Mouse (Mus musculus) kidney, embryonic 14.5 days (tissue): ENCODE measurements around the gene Ecm1. TPM values are rescaled to one million over a fixed set of nuclear protein-coding genes. Genes with fewer than 3 reads are reported as not detected.

Experiments
- ATAC-seq: fragments of 200-750 bp; cut with Nextera tagmentation; 2 replicates; pipeline ENCODE4 v1.8.0; 2017; ENCODE audit warnings: moderate number of reproducible peaks, mild to moderate bottlenecking, moderate TSS enrichment, moderate library complexity; ENCODE audit not compliant: low FRiP score, low TSS enrichment
- H3K27ac ChIP-seq: fragments of 300-500 bp; sonication (generic); 2 replicates; pipeline ENCODE4 v1.5.1; 2014; ENCODE audit warnings: low read depth, mild to moderate bottlenecking, low read length, moderate library complexity, mixed read lengths
- H3K27me3 ChIP-seq: fragments of 300-500 bp; sonication (generic); 2 replicates; pipeline ENCODE4 v1.6.1; 2014; ENCODE audit warnings: mild to moderate bottlenecking, low read length; ENCODE audit not compliant: control insufficient read depth, insufficient read depth
- H3K36me3 ChIP-seq: fragments of 300-500 bp; sonication (generic); 2 replicates; pipeline ENCODE4 v1.6.1; 2014; ENCODE audit warnings: low read length, mixed read lengths; ENCODE audit not compliant: control insufficient read depth, insufficient read depth
- H3K4me1 ChIP-seq: fragments of 300-500 bp; sonication (generic); 2 replicates; pipeline ENCODE4 v1.6.1; 2014; ENCODE audit warnings: low read length, mixed read lengths; ENCODE audit not compliant: control insufficient read depth, insufficient read depth
- H3K4me2 ChIP-seq: fragments of 300-500 bp; sonication (generic); replicated peaks from 2 replicates; pipeline ENCODE4 v1.6.1; 2014; ENCODE audit warnings: low read depth, mild to moderate bottlenecking, low read length
- H3K4me3 ChIP-seq: fragments of 300-500 bp; sonication (generic); 2 replicates; pipeline ENCODE4 v1.5.1; 2014; ENCODE audit warnings: mild to moderate bottlenecking, low read length
- H3K9ac ChIP-seq: fragments of 300-500 bp; sonication (generic); 2 replicates; pipeline ENCODE4 v1.6.1; 2014; ENCODE audit warnings: low read depth, mild to moderate bottlenecking, low read length, moderate library complexity
- H3K9me3 ChIP-seq: fragments of 300-500 bp; sonication (generic); 2 replicates; pipeline ENCODE4 v1.6.1; 2016; ENCODE audit warnings: low read length; ENCODE audit not compliant: control insufficient read depth
- WGBS: fragments of 180-500 bp; shearing (Covaris S2); extraction: QIAGEN DNeasy Blood & Tissue Kit; methylation state at CpG from one replicate; pipeline ENCODE4 v1.1.7; 2014; 5-methylcytosine and 5-hydroxymethylcytosine counted together
- polyA plus RNA-seq: library from polyadenylated mRNA; unstranded; fragments of >200 nt; fragmentation: Nextera tagmentation; extraction: Ambion mirVana; gene quantifications from 2 replicates; pipeline ENCODE4 v1.2.1, GENCODE M21; 2014

The Ecm1 gene
- polyA plus RNA-seq, 1 experiment from 2014 or later: 204 TPM

GRCm38 (mm10) chr3:95758467-95759218 lies 19.3 kb upstream of the Ecm1 start:
- Histone ChIP-seq H3K4me1 (no peaks in the 10 kb centered on the region), H3K36me3 (peaks cover 2% of the 10 kb centered on the region), H3K27ac (no peak overlapping the region), H3K9ac (no peak overlapping the region), H3K4me3 (no peak overlapping the region), H3K9me3 (no peaks in the 10 kb centered on the region), H3K4me2 (no peak overlapping the region), H3K27me3 (no peaks in the 10 kb centered on the region)
- 49% methylated on average over 9 of the region's 9 CpGs for WGBS
- no peak for ATAC-seq

- 89% methylated on average over 2 of the region's 2 CpGs for WGBS
- H3K9me3 ChIP-seq: no peaks in the 10 kb centered on the region
- no peak overlapping the region for H3K4me2 ChIP-seq
- no peak overlapping the region for H3K9ac ChIP-seq
- ATAC-seq: no peak
- peaks cover 8% of the 10 kb centered on the region; the same call in 1 of the 2 replicates for H3K36me3 ChIP-seq
- H3K27ac ChIP-seq: no peak overlapping the region
- no peak overlapping the region for H3K4me3 ChIP-seq
- no peaks in the 10 kb centered on the region for H3K27me3 ChIP-seq
- H3K4me1 ChIP-seq: no peaks in the 10 kb centered on the region
These were observed 17.4 kb upstream of the Ecm1 start for GRCm38 (mm10) chr3:95756808-95757207.

- H3K4me3 ChIP-seq: peak overlapping the region; percentile 79
- ATAC-seq: peak; percentile 97
- H3K36me3 ChIP-seq: peaks cover 30% of the 10 kb centered on the region
- H3K27me3 ChIP-seq: no peaks in the 10 kb centered on the region
- peak overlapping the region; percentile 12; the same call in 1 of the 2 replicates for H3K27ac ChIP-seq
- peak overlapping the region; percentile 73 for H3K9ac ChIP-seq
- peak overlapping the region; percentile 61 for H3K4me2 ChIP-seq
- H3K9me3 ChIP-seq: no peaks in the 10 kb centered on the region
- 1% methylated on average over 30 of the region's 30 CpGs for WGBS
- no peaks in the 10 kb centered on the region for H3K4me1 ChIP-seq
These were observed 15.2 kb upstream of the Ecm1 start for GRCm38 (mm10) chr3:95754345-95755206.

GRCm38 (mm10) chr3:95752935-95753334 lies 13.6 kb upstream of the Ecm1 start:
- WGBS: 34% methylated on average over 3 of the region's 3 CpGs
- Histone ChIP-seq H3K9me3 (no peaks in the 10 kb centered on the region), H3K4me1 (no peaks in the 10 kb centered on the region), H3K36me3 (peaks cover 46% of the 10 kb centered on the region), H3K9ac (no peak overlapping the region), H3K4me3 (no peak overlapping the region), H3K27ac (no peak overlapping the region), H3K4me2 (no peak overlapping the region), H3K27me3 (no peaks in the 10 kb centered on the region)
- ATAC-seq: no peak

- Histone ChIP-seq H3K27me3 (no peaks in the 10 kb centered on the region), H3K4me3 (no peak overlapping the region), H3K36me3 (peaks cover 42% of the 10 kb centered on the region), H3K27ac (peak overlapping the region; percentile 78), H3K9me3 (no peaks in the 10 kb centered on the region), H3K9ac (no peak overlapping the region), H3K4me1 (peaks cover 20% of the 10 kb centered on the region), H3K4me2 (no peak overlapping the region)
- ATAC-seq: peak; percentile 47
- 38% methylated on average over 8 of the region's 8 CpGs for WGBS
These were observed 1.0 kb upstream of the Ecm1 start for GRCm38 (mm10) chr3:95740406-95740805.

DNA sequence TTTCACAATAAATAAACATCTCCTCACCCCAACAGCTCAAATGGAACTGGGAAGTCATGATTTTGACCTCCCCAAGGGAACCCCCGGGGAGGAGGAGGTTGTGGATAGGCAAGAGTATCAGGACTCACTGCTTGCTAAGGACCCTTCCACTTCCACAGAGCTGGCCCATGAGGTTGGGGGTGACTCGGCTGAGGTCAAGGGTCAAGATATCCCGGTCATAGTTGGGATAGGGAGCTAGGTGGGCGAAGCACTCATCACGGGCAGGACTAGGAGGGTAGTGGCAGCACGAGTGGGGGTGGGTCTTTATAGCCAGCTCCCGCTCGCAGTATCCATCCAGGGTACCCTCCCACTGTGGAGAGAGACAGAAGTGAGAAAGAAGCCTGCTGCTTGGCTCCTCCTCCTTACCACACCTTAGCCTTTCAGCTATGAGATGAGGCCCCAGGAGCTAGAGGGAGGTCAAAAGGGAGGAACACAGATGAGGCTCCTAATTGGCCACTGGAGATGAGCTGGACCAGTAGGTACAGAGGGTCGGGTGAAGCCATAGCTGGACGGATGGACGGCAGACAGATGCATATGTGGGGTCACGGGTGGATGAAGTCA lies 4.2 kb downstream of the Ecm1 start:
- H3K9me3 ChIP-seq: no peaks in the 10 kb centered on the region
- peaks cover 19% of the 10 kb centered on the region for H3K36me3 ChIP-seq
- H3K27ac ChIP-seq: no peak overlapping the region
- H3K27me3 ChIP-seq: no peaks in the 10 kb centered on the region
- H3K9ac ChIP-seq: no peak overlapping the region
- peaks cover 25% of the 10 kb centered on the region for H3K4me1 ChIP-seq
- no peak overlapping the region for H3K4me2 ChIP-seq
- 79% methylated on average over 12 of the region's 12 CpGs for WGBS
- no peak overlapping the region for H3K4me3 ChIP-seq
- no peak for ATAC-seq

GRCm38 (mm10) chr3:95734092-95734702 lies 5.2 kb downstream of the Ecm1 start:
- no peak overlapping the region for H3K4me3 ChIP-seq
- H3K27me3 ChIP-seq: no peaks in the 10 kb centered on the region
- H3K4me1 ChIP-seq: peaks cover 19% of the 10 kb centered on the region
- H3K9me3 ChIP-seq: no peaks in the 10 kb centered on the region
- H3K9ac ChIP-seq: no peak overlapping the region
- peaks cover 19% of the 10 kb centered on the region for H3K36me3 ChIP-seq
- H3K27ac ChIP-seq: no peak overlapping the region
- H3K4me2 ChIP-seq: no peak overlapping the region
- no peak for ATAC-seq
- WGBS: 82% methylated on average over 13 of the region's 13 CpGs

GRCm38 (mm10) chr3:95732744-95733521 lies 6.4 kb downstream of the Ecm1 start:
- Histone ChIP-seq H3K4me3 (no peak overlapping the region), H3K27me3 (no peaks in the 10 kb centered on the region), H3K9me3 (no peaks in the 10 kb centered on the region), H3K4me1 (peaks cover 12% of the 10 kb centered on the region; the same call in 1 of the 2 replicates), H3K4me2 (no peak overlapping the region), H3K36me3 (peaks cover 19% of the 10 kb centered on the region), H3K27ac (no peak overlapping the region), H3K9ac (no peak overlapping the region; the same call in 1 of the 2 replicates)
- WGBS: 85% methylated on average over 11 of the region's 11 CpGs
- no peak for ATAC-seq
